Mouse (Mus musculus) heart, adult 2 months (tissue): ENCODE data around the gene Ahdc1. TPM values are rescaled to one million over a fixed set of nuclear protein-coding genes. Genes with fewer than 3 reads are reported as not detected.

Experiments used
- DNase-seq, 2 experiments: peaks; one replicate each; pipeline ENCODE4 v3.0.0; 2021
- H3K27ac ChIP-seq: fragments of 200-600 bp; 2 replicates; pipeline ENCODE4 v1.8.1; 2022
- H3K27me3 ChIP-seq: fragments of 200-500 bp; 2 replicates; pipeline ENCODE4 v1.6.1; 2012; ENCODE audit warnings: mild to moderate bottlenecking, low read length, inconsistent platforms, mixed read lengths; ENCODE audit not compliant: control insufficient read depth, insufficient read depth
- H3K36me3 ChIP-seq: fragments of 200-500 bp; 2 replicates; pipeline ENCODE4 v1.6.1; 2012; ENCODE audit warnings: low read length, inconsistent platforms; ENCODE audit not compliant: control insufficient read depth, insufficient read depth
- H3K4me1 ChIP-seq: fragments of 200-500 bp; 2 replicates; pipeline ENCODE4 v1.6.1; 2011; ENCODE audit warnings: low read length; ENCODE audit not compliant: control insufficient read depth, insufficient read depth
- H3K4me3 ChIP-seq: fragments of 200-600 bp; 2 replicates; pipeline ENCODE4 v1.8.1; 2022
- H3K79me2 ChIP-seq: fragments of 200-500 bp; replicated peaks from 2 replicates; pipeline ENCODE4 v1.6.1; 2012; ENCODE audit warnings: mild to moderate bottlenecking, inconsistent platforms, low read length, moderate library complexity, mixed read lengths; ENCODE audit not compliant: control insufficient read depth, insufficient read depth
- H3K9ac ChIP-seq: fragments of 200-500 bp; 2 replicates; pipeline ENCODE4 v1.6.1; 2012; ENCODE audit warnings: low read depth, mild to moderate bottlenecking, control low read depth, inconsistent platforms, low read length, mixed read lengths
- CTCF ChIP-seq: fragments of 200-600 bp; IDR thresholded peaks from 2 replicates; pipeline ENCODE4 v1.8.1; 2022; ENCODE audit warnings: antibody characterized with exemption, mild to moderate bottlenecking, moderate library complexity
- EP300 ChIP-seq: fragments of 200-500 bp; IDR thresholded peaks from 2 replicates; pipeline ENCODE4 v1.6.1; 2011; ENCODE audit warnings: low read depth, low read length, control low read depth; ENCODE audit not compliant: insufficient read depth
- POLR2A ChIP-seq: fragments of 200-500 bp; IDR thresholded peaks from 2 replicates; pipeline ENCODE4 v1.6.1; 2011; ENCODE audit warnings: mild to moderate bottlenecking, low read depth, low read length, control low read depth; ENCODE audit not compliant: insufficient read depth
- WGBS: fragments of 180-500 bp; shearing (Covaris S2); methylation state at CpG from one replicate; pipeline ENCODE4 v1.1.7; 2018; 5-methylcytosine and 5-hydroxymethylcytosine counted together
- intact Hi-C: fragments of 180-260 bp; cut with DNase I; formaldehyde crosslinking; loops from one replicate; pipeline ENCODE4 v1.15.1; 2025
- polyA plus RNA-seq: library from polyadenylated mRNA; depleted of rRNA; stranded (reverse); fragments of >200 nt; gene quantifications from 2 replicates; pipeline ENCODE4 v1.2.3, GENCODE M21; 2012
- total RNA-seq, 2 experiments: library from RNA; stranded (reverse); gene quantifications; 2 replicates each; pipeline ENCODE4 v1.2.3; 2021

The Ahdc1 gene
- total and polyA plus RNA-seq, 3 experiments: 21.8 to 50.9 (median 42.6) TPM

GRCm38 (mm10) chr4:132968105-132968938 lies 42.7 kb upstream of the Ahdc1 start:
- H3K79me2 ChIP-seq: no peaks in the 10 kb centered on the region
- no peak for DNase-seq
- H3K4me1 ChIP-seq: no peaks in the 10 kb centered on the region
- no peak overlapping the region for H3K4me3 ChIP-seq
- no peak for TF ChIP-seq POLR2A
- TF ChIP-seq EP300: no peak
- TF ChIP-seq CTCF: no peak
- intact Hi-C loops: no loop called here
- WGBS: 50% methylated on average over 6 of the region's 6 CpGs
- H3K9ac ChIP-seq: no peak overlapping the region
- no peaks in the 10 kb centered on the region for H3K36me3 ChIP-seq
- H3K27ac ChIP-seq: no peak overlapping the region
- no peaks in the 10 kb centered on the region for H3K27me3 ChIP-seq

GRCm38 (mm10) chr4:132971601-132972000 lies 39.5 kb upstream of the Ahdc1 start:
- TF ChIP-seq CTCF: no peak
- no peak for TF ChIP-seq POLR2A
- no peak for TF ChIP-seq EP300
- no peak for DNase-seq
- intact Hi-C loops: no loop called here
- Histone ChIP-seq H3K4me3 (no peak overlapping the region), H3K27ac (no peak overlapping the region), H3K36me3 (no peaks in the 10 kb centered on the region), H3K9ac (no peak overlapping the region), H3K4me1 (peaks cover 3% of the 10 kb centered on the region), H3K27me3 (no peaks in the 10 kb centered on the region), H3K79me2 (no peaks in the 10 kb centered on the region)
- WGBS: 58% methylated on average over 6 of the region's 6 CpGs

GRCm38 (mm10) chr4:132972101-132972500 lies 39.0 kb upstream of the Ahdc1 start:
- Histone ChIP-seq H3K4me1 (peaks cover 6% of the 10 kb centered on the region), H3K27ac (no peak overlapping the region), H3K27me3 (no peaks in the 10 kb centered on the region), H3K4me3 (no peak overlapping the region), H3K9ac (no peak overlapping the region), H3K36me3 (no peaks in the 10 kb centered on the region), H3K79me2 (no peaks in the 10 kb centered on the region)
- WGBS: 79% methylated on average over 3 of the region's 3 CpGs
- TF ChIP-seq POLR2A (no peak), EP300 (no peak), CTCF (no peak)
- no peak for DNase-seq
- intact Hi-C loops: no loop called here

GRCm38 (mm10) chr4:132972556-132972955 lies 38.5 kb upstream of the Ahdc1 start:
- intact Hi-C loops: no loop called here
- H3K4me1 ChIP-seq: peaks cover 9% of the 10 kb centered on the region
- WGBS: 38% methylated on average over 2 of the region's 2 CpGs

GRCm38 (mm10) chr4:132973186-132973585 lies 37.9 kb upstream of the Ahdc1 start:
- Histone ChIP-seq H3K4me3 (no peak overlapping the region), H3K79me2 (no peaks in the 10 kb centered on the region), H3K4me1 (peaks cover 9% of the 10 kb centered on the region), H3K27ac (no peak overlapping the region), H3K27me3 (no peaks in the 10 kb centered on the region), H3K36me3 (no peaks in the 10 kb centered on the region), H3K9ac (no peak overlapping the region)
- WGBS: 84% methylated on average over 8 of the region's 8 CpGs
- intact Hi-C loops: no loop called here
- no peak for TF ChIP-seq POLR2A
- no peak for DNase-seq

More at GRCm38 (mm10) chr4:132972556-132972955, 38.5 kb upstream of the Ahdc1 start:
- no peaks in the 10 kb centered on the region for H3K36me3 ChIP-seq
- no peaks in the 10 kb centered on the region for H3K79me2 ChIP-seq
- no peaks in the 10 kb centered on the region for H3K27me3 ChIP-seq
- no peak overlapping the region for H3K27ac ChIP-seq
- no peak overlapping the region for H3K4me3 ChIP-seq
- no peak for TF ChIP-seq CTCF
- TF ChIP-seq EP300: no peak
- TF ChIP-seq POLR2A: no peak
- no peak overlapping the region for H3K9ac ChIP-seq
- no peak for DNase-seq

- Histone ChIP-seq H3K79me2 (no peaks in the 10 kb centered on the region), H3K27ac (peak within 1 kb of the TSS; percentile 24), H3K9ac (no peak within 1 kb of the TSS), H3K4me3 (0 out of 2 replicates have a peak within 1 kb of the TSS, but pooled peaks have one; percentile 6), H3K4me1 (peaks cover 9% of the 10 kb centered on the region), H3K36me3 (no peaks in the 10 kb centered on the region), H3K27me3 (no peaks in the 10 kb centered on the region)
- 51% methylated on average over 21 of the region's 21 CpGs for WGBS
- no peak for TF ChIP-seq POLR2A
- TF ChIP-seq EP300: no peak
- no peak for TF ChIP-seq CTCF
- peak in 1 of 2 experiments; percentile 51 for DNase-seq
- intact Hi-C loops: no loop called here
Measured at GRCm38 (mm10) chr4:132973814-132974398, 37.2 kb upstream of the Ahdc1 start, which contains the start of gene Fgr. Gene Fgr, plus strand, starts transcription at chr4:132974095.
